Mouse (Mus musculus) layer of hippocampus, postnatal 14 days (tissue): ENCODE results near the gene Myo1c. TPM values are rescaled to one million over a fixed set of nuclear protein-coding genes. Genes with fewer than 3 reads are reported as not detected.

Experiments
- DNase-seq, 2 experiments: peaks; one replicate each; pipeline ENCODE4 v3.0.0; 2021 to 2022; ENCODE audit warnings: low spot score in 2 of 2, mixed read lengths in 1 of 2
- total RNA-seq, 2 experiments: library from RNA; stranded (reverse); gene quantifications; 2 replicates each; pipeline ENCODE4 v1.2.3; 2021

The Myo1c gene
- total RNA-seq, 2 experiments from 2014 or later = 20.1 to 21.1 TPM

DNA sequence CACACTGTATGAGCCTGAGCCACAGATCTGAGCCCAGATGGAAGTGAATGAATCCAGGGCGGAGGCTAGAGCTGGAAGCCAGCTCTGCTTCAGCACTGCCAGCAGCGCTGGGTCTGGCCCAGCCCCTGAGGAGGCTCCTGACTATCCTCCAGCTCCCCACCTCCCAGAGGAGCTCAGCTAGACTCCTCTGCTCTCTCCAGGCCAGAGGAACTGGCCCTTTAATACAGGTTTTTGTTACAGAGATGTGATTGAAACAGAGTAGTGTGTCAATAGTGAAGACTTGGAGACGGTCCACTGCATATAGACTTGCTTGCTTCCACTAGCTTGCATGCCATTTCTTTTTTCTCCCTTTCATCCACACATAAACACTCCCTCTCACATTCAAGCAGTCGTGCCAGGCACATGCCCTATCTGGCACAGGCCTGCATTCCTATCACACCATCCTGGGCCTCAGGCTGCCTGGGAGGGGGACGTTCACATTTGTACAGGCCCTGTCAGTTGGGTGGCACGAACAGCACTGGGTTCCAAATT lies 2.6 kb upstream of the Myo1c start:
- peak; percentile 67 to 84 for DNase-seq

DNA sequence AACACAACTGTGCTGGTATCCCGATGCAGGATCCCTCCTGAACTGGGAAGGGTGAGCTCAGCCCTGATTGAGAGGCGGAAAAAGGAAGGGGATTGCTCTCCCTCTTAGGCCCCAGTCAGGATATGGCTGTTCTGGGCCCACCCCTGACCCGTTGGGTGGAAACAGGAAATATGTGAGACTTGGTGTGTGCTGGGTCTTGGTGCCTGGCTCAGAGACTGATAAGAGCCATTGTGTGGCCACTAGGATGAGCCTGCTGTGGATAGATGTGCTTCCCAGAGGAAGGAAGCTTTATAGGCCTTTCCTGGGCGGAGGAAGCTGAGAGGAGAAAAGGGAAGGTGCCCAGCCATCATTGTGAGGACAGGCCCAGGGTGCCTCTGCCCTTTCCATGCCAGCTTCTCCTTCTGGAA lies 1.1 kb upstream of the Myo1c start:
- DNase-seq = no peak

DNA sequence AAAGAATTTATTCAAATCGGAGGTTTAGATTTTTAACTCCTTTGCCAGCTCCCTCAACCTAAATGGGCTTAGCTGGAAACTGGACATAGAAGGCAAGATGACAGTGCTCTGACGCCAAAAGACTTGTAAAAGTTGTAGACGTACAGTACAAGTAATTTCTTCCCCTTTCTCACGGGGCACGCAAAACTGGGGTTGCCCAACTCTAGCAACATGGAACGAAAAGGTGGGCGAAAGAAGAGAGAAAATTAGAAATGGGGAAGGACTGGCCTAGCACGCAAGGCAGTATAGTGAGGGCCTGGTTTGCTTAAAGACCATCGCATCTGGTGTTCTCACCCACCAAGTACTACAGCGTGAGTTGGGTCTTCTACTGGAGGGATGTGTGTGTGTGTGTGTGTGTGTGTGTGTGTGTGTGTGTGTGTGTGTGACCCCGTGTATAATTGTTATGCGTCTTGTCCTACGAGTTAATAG lies 688 bp downstream of the Myo1c start:
- no peak for DNase-seq

DNA sequence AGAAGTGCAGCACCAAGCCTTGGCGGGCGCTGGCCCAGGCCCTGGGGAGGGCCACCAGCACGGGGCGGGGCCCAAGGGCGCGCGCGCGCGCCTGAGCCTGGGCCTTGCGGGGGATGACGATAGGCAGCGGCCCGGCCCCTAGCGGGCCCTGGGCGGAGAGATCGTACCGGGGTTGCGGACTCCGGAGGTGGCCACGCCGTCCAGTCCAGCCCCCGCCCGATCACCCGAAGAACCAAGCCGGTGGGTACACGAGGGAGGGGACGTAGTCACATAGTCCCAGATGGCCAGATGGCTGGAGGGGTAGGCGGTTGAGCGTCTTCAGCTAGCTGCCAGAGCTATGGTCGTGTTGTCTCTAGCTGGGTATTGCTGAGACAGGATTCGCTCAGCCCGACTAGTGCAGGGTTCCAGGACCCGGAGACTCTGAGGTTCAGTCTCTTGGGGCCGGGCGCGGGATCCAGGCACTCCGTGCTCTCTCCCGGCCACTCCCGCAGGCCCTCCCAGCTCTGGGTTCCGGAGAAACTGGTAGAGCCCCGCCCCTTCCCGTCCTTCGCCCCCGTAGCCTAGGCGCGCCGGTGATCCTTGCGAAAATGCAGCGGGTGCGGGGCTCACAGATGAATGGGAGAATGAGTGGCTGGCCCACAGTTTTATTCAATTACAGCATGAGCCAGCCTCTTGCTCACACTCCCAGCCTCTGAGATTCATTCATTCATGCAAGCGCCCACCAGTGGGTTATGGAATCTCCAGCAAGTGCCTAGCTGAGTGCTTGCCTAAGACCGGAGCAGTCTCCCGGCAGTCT lies 1.3 kb downstream of the Myo1c start:
- DNase-seq = peak; percentile 71 to 73

DNA sequence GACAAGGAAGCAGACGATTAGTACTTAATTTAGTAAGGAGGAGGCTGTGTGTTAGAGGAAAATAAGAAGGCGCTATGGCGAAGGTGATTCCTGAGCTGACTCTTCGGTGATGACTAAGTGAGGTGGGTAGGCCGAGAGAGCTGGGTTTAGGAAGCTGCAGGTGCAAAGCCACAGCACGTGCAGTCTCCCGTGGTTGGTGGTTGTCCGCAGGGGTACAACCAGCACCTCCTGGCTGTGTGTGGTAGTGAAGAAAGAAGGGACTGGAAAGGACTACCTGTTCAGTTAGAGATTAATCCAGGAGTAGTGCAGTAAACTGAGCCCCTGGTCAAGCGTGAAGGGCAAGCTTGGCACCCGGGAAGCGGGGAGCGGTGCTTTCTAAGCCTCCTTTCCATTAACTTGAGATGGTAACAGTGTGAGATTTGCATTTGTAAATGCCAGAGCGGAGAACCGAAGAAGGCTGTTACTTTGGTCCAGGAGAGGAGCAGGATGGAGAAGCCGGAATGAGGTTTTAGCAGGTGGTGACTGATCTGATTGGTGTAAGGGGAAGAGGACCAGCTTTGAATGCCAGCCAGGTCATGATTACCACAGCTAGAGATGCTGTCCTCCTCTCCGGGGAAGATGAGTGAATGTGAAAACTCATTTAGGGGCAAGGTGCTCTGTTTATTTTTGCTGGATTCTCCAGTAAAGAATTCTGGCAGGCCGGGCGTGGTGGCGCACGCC lies 2.1 kb downstream of the Myo1c start:
- no peak for DNase-seq

DNA sequence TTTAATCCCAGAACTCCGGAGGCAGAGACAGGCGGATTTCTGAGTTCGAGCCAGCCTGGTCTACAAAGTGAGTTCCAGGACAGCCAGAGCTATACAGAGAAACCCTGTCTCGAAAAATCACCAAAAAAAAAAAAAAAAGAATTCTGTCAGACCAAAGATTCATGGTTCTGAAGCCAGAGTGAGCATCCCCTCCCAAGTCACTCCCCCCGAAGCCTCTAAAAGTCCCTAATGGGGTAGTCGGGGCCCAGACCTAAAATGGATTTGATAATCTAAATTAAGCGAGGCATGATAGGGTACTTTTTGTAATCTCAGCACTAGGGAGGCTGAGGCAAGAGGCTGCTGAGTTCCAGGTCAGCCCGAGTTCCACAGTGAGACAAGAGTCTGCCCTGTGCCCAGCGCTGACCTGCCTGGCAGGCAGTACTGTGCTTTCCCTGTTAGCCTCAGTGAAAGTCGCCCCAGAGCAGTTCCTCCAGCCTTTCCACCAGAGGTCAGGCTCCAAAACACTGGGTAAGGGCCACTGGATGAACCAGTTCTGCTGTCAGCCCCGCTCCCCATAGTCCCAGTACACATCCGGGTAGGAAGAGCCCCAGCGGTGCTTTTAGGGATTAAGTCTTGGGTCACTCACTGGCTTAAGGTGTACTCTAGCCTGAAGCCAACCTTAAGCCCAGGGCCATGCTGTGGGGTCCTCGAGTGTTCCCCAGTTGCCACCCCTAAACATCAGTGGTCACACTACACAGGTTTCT lies 2.8 kb downstream of the Myo1c start:
- no peak for DNase-seq

DNA sequence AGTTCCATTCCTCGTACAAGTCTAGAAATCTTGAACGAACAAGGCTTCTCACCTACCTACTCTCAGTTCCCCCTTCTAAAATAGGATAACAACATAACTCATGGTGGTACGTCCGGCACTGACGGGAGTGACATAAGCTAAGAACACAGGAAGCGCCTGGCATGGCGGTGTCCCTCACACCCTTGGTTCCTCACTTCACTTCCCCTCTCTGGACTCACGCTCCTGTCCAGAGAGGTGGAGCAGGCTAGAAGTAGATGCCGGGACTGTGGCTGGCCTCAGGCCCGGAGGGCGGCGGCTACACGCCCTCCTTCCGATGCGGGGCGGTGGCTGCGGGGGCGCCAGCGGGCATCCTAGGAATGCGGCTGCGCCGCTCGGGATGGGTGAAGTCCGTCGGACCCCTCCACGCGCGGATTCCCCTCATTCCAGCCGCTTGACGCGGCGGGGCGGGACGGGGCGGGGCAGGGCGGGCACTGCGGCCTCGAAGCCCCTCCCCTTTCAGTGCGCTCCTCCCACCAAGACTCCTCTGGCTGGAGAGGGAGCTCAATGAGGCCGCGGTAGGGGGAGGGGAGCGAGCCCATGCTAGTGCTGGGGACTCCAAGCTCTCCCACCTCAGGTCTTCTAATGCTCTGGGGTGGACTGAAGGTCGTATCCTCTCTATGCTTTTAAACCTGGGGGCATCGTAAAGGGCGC lies 3.6 kb downstream of the Myo1c start:
- peak in 1 of 2 experiments; percentile 49 for DNase-seq

DNA sequence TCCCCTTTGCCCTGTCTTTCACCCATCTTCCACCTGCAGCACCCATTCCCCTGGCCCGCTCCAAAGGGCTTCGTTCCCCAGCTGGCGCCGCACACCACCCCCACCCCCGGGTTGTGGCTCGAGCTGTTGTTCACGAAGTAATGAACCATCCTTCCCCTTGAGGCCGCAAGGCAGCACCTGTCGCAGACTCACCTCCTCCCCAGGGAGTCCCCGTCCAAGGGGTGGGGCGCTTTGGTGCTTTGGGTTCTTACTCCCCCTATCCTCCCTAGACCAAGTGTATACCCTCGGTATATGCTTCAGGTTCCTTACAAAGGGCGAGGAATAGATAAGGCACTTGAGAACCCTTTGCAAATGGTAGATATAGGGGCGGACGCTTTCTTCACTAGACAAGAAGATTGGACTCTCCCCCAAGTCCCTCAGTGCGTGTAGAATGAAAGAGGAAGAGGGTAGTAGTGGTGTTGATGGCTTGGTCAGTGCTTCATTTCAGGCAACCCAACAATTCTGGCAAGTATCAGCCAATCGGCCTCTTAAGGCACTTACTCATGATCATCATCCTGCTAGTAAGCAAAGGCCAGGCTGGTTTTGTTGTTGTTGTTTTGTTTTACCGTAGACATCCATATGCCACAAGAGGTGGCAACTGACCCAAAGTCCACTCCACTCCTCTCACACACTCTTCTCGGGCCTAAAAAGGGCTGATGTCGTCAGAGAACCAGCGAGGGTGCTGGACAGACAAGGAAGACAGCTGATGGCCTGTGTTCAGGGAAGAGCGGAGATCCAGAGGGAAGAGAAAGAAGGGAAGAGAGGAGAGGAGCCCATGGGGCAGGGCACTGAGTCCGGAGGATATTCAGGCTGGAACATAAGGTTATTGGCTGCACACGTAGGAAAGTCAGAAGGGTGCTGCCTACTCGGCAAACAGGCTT lies 4.4 kb downstream of the Myo1c start:
- DNase-seq = no peak

DNA sequence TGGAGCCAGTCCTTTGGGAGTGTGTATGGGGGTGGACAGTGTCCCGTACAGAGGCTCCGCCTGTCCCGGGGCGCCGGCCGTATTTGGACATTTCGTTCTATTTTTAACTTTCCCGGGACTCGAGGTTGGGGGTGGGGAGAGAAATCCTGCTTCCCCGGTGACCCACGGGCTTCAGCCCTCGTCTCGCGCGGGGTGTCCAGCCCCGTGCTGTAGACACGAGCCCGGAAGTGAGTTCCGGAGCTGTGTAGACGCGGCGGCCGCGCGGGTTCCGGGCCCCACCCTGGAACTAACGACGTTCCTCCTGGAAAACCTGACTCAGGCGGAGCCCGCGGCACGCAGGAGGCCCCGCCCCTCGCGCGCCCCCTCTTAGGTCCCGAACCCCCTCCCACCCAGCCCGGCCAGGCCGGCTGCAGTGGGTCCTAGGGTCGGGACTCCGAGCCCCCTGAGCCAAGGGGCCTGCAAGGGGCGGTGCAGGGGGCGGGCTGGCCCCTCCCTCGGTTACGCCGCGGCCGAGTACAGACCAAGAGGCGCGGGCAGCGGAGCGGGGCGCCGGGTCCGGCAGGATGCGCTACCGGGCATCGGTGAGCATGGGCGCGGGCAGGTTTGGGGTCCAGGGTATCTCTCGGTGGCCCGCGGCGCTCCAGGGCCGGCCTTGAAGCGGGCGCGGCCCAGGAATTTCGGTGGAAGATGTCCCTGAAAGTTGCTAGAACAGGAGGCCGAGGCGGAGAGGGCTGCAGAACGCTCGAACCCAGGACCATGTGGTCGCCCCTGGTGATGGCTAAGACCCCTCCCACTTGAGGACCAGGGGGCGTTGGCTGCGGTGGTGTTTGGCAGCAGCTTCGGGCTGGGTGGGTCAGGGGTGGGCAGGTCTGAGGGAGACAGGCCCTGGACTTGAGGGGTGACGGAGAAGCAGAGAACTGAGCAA lies 5.6 kb downstream of the Myo1c start:
- peak in 1 of 2 experiments; percentile 46 for DNase-seq

DNA sequence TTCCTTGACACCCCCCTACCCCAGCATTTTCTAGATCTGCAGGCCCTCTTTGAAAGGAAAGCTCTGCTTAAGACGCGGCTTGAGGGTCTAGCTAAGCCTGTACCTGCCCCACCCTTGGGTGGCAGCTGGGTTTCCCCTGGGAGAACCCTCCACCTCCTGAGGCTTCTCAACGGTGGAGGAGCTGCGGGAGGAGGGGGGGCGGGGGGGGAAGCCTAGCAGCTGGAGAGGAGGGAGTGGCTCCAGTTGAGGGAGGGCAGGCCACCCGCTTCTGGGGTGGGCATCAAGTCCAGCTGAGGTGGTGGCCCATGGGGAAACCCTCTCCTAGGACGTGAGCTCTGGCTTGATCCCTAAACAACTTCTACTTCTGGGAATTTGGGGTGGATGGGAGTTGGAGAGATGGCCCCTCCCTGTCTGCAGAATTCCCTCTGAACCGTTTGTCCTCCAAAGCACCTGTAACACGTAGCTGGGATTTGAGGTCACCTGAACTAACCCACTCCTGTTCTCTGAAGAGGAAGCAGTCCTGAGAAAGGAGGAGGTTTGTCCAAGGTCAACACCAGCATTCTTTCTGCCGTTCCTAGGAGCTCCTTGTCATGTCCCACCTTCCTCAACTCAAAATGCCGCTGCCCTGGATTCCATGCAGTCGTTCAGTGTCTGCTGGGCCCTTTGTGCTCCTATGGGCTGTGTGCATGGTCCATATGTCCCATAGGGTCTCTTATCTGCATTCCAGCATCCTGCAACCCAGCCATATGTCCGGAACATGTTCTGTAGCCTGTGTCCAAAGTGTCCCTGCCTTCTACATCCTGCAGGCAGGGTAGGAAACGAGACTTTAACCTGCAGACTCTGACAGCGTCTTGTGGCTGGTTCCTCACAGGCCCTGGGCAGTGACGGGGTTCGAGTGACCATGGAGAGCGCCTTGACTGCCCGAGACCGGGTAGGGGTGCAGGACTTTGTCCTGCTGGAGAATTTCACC lies 6.6 kb downstream of the Myo1c start:
- no peak for DNase-seq

DNA sequence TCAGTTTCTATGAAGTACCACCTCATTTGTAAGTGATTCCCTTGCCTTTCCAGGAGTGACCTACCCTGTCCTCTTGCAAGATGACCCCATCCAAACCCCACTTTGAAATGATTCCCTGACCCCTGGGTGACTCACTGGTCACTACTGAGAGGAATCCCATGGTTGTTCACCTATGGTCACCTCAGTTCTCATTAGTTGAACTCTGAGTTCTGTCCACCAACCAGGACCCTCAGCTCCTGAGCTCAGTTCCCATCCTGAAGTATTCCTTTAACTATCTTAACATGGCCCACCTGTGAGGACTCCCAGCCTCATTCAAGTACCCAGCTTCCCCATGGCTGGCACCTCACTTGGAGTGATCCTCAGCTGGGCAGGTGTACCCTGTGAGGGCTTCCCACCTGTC lies 7.5 kb downstream of the Myo1c start:
- DNase-seq = no peak

DNA sequence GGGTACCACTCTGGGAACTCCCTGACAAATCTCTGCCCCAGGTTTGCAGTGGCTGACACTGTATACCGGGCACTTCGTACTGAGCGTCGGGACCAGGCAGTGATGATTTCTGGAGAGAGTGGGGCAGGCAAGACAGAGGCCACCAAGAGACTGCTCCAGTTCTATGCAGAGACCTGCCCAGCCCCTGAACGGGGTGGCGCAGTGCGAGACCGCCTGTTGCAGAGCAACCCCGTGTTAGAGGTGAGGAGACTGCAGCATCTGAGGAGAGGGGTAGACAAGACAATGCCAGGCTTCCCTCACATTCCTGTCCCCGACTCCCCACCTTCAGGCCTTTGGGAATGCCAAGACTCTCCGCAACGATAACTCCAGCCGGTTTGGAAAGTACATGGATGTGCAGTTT lies 8.0 kb downstream of the Myo1c start:
- no peak for DNase-seq

DNA sequence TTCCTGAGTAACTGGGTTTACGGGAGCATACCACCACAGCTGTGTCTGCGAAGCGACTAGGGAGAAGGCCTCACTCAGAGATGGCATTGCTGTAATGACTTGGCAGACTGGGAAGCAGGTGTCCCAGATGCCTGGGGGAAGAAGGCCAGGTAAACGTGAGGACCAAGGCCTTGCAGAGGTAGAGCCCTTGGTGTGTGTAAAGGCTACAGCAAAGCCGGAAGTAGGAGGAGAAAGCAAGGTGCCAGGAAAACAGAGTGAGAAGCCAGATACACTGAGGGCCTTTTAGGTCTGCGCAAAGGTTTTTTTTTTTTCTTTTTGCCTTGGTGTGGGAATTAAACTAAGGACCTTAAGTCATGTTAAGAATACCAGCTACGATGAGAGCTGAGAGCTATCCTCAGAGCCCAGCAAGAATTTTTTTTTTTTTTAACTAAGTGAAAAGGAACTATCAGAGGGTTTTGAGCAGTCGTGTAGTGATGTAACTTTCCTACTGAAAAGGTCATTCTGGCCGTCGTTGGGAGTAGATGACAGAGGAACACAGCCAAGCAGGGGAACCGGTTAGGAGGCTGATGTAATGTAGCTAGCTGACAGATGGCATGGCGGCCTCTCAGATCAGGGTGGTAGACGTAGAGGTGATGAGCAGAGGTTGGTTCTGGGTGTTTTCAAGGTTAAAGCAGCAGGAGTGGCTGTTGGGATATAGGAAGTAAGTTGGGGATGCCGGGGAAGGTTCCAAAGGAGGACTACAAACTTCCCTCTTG lies 8.9 kb downstream of the Myo1c start:
- no peak for DNase-seq

DNA sequence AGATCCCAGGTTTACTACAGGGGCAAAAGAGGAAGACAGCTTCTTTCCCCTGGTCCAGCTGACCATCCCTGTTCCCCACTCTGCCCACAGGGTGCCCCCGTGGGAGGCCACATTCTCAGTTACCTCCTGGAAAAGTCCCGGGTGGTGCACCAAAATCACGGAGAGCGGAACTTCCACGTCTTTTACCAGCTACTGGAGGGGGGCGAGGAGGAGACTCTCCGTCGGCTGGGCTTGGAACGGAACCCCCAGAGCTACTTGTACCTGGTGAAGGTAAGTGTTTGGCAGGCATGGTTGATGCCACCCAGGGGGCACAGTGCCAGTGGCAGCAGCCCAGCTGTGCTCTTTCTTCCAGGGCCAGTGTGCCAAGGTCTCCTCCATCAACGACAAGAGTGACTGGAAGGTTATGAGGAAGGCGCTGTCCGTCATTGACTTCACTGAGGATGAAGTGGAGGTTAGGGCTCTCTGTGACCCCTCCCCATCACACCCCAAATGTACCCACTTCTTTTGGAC lies 9.8 kb downstream of the Myo1c start:
- no peak for DNase-seq

DNA sequence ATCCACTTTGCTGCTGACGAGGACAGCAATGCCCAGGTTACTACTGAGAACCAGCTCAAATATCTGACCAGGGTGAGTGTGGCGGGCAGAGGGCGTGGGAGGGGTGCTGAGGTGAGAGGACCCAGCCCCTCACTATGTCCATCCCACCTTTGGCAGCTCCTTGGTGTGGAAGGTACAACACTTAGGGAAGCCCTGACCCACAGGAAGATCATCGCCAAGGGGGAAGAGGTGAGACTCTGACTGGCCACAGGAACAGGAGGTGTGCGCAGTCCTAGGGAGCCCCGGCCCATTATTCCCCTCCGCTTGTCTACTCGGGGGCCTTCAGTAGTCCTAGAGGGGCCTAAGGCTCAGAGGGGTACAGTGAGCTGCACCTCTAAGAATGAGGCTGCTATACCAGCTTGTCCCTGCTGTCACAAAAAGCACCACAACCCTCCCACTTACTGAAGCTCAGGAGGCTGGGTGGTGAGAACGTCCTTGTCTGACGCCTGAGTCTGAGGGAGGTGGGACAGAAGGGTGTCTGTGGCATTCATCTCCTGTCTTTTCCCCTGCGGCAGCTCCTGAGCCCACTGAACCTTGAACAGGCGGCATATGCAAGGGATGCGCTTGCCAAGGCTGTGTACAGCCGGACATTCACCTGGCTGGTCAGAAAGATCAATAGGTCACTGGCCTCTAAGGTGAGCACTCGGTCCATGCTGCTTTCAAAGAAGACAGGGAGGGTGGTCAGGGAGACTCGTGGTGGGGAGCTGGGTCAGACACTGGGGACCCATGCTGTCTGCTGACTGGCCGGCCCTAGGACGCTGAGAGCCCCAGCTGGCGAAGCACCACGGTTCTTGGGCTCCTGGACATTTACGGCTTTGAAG lies 10.9 kb downstream of the Myo1c start:
- no peak for DNase-seq

DNA sequence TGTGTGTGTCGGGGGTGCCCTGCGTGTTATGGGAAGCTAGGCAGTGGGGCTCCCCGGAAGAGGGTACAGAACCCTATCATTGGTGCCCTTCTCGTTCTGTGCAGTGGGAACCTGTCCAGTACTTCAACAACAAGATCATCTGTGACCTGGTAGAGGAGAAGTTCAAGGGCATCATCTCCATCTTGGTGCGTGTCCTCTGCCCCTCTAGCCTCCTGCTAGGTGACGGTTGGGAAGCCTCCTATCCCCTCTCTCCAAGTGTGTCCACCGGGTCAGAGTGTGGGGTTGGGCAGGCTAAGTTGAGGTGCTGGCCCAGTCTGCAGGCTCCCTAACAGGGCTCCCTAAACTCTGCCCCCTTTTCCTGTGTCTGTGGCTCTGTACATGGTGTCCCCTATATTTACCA lies 11.8 kb downstream of the Myo1c start:
- DNase-seq = no peak
